Mouse (Mus musculus): ENCODE results near the gene Tekt2. TPM values are rescaled to one million over a fixed set of nuclear protein-coding genes. Genes with fewer than 3 reads are reported as not detected.

Tekt2 gene
- polyA plus RNA-seq, 1 experiment = 3.1 TPM

DNA sequence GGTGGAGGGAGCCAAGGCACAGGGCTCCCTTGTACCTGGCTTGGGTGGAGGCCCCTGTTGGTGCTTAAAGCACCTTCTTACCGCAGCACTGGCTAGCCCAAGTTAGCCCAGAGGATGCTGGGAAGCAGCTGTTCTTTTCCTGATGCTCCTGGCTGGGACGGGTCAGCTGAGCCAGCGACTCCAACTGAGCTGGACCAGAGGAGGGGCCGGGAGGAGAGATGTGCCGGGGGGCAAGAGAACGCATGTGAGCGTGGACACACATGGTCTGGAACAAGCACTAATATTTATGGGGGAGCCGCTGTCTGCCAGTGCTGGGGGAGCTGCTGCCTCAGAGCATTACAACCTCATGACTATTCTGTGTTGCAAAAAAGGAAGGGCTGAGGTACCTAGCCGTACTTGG, 46.5 kb downstream of the Tekt2 start:
- Histone ChIP-seq H3K4me3 (ENCODE audit: insufficient read depth, low read length) (no peak overlapping the region), H3K27ac (ENCODE audit: insufficient read depth, low read length) (no peak overlapping the region)

GRCm38 (mm10) chr4:126278565-126278915, 46.9 kb downstream of the Tekt2 start:
- H3K4me3 ChIP-seq (ENCODE audit: insufficient read depth, low read length) = no peak overlapping the region
- no peak overlapping the region for H3K27ac ChIP-seq (ENCODE audit: insufficient read depth, low read length)
- H3K4me1 ChIP-seq (ENCODE audit: control insufficient read depth, insufficient read depth, low read length) = no peaks in the 10 kb centered on the region
- TF ChIP-seq CTCF (IDR thresholded peaks at IDR 0.05; ENCODE audit: borderline replicate concordance, insufficient read depth, low read length) (no peak), POLR2A (IDR thresholded peaks at IDR 0.05; ENCODE audit: low read depth, low read length) (no peak)

More for the DNA sequence above, 46.5 kb downstream of the Tekt2 start:
- TF ChIP-seq CTCF (IDR thresholded peaks at IDR 0.05; ENCODE audit: borderline replicate concordance, insufficient read depth, low read length) = no peak
- no peak for TF ChIP-seq POLR2A (IDR thresholded peaks at IDR 0.05; ENCODE audit: low read depth, low read length)
- no peaks in the 10 kb centered on the region for H3K4me1 ChIP-seq (ENCODE audit: control insufficient read depth, insufficient read depth, low read length)

GRCm38 (mm10) chr4:126277906-126278564, 47.5 kb downstream of the Tekt2 start:
- Histone ChIP-seq H3K27ac (ENCODE audit: insufficient read depth, low read length) (no peak overlapping the region), H3K4me1 (ENCODE audit: control insufficient read depth, insufficient read depth, low read length) (no peaks in the 10 kb centered on the region), H3K4me3 (ENCODE audit: insufficient read depth, low read length) (no peak overlapping the region)

DNA sequence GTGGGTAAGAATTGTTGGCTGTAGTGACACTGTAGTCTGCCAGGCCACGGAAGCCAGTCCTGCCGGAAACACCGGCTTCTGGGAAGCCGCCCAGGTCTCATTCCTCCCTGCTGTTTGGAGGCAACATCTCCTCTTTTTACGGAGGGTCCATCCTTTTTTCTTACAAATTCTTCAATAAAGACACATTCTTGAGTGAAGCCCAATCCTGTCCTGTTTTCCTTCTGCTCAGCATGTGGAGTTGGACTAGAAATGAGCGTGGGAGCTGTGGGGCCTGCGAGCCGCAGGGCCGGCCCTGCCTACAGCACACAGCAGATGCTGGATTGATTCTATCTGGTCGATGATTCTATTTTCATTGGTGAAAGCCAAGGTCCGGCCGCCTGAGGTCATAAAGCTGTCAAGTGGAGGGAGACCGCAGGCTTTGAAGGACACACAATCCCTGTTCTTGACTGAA, 49.8 kb downstream of the Tekt2 start:
- H3K4me3 ChIP-seq (ENCODE audit: insufficient read depth, low read length) = no peak overlapping the region
- TF ChIP-seq POLR2A (IDR thresholded peaks at IDR 0.05; ENCODE audit: low read depth, low read length) (no peak), CTCF (IDR thresholded peaks at IDR 0.05; ENCODE audit: borderline replicate concordance, insufficient read depth, low read length) (no peak)
- peak overlapping the region; percentile 17; the same call in 1 of the 2 replicates for H3K27ac ChIP-seq (ENCODE audit: insufficient read depth, low read length)
- H3K4me1 ChIP-seq (ENCODE audit: control insufficient read depth, insufficient read depth, low read length) = no peaks in the 10 kb centered on the region

More at GRCm38 (mm10) chr4:126277906-126278564, 47.5 kb downstream of the Tekt2 start:
- no peak for TF ChIP-seq POLR2A (IDR thresholded peaks at IDR 0.05; ENCODE audit: low read depth, low read length)
- peak; percentile 76; the same call in 1 of the 2 replicates for TF ChIP-seq CTCF (IDR thresholded peaks at IDR 0.05; ENCODE audit: borderline replicate concordance, insufficient read depth, low read length)

- no peak overlapping the region for H3K4me3 ChIP-seq (ENCODE audit: insufficient read depth, low read length)
- no peaks in the 10 kb centered on the region for H3K4me1 ChIP-seq (ENCODE audit: control insufficient read depth, insufficient read depth, low read length)
- no peak for TF ChIP-seq POLR2A (IDR thresholded peaks at IDR 0.05; ENCODE audit: low read depth, low read length)
- TF ChIP-seq CTCF (IDR thresholded peaks at IDR 0.05; ENCODE audit: borderline replicate concordance, insufficient read depth, low read length) = no peak
- H3K27ac ChIP-seq (ENCODE audit: insufficient read depth, low read length) = no peak overlapping the region; the same call in 1 of the 2 replicates
These were observed 50.4 kb downstream of the Tekt2 start for GRCm38 (mm10) chr4:126275081-126275480.

DNA sequence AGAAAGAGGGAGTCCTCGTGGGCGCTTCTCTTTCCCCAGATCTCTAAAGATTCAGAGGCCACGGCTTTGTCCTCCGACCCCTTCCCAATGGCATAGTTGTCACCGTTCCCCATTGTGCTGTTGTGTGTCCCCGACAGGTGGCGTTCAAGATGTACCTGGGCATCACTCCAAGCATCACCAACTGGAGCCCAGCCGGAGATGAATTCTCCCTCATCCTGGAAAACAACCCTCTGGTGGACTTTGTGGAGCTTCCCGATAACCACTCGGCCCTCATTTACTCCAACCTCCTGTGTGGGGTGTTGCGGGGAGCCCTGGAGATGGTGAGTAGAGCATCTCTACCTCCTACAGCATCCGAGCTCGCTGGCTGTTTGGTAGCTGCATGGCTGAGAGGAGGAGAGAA, 51.7 kb downstream of the Tekt2 start:
- no peak overlapping the region for H3K27ac ChIP-seq (ENCODE audit: insufficient read depth, low read length)
- TF ChIP-seq POLR2A (IDR thresholded peaks at IDR 0.05; ENCODE audit: low read depth, low read length) (no peak), CTCF (IDR thresholded peaks at IDR 0.05; ENCODE audit: borderline replicate concordance, insufficient read depth, low read length) (peak; percentile 11; the same call in 1 of the 2 replicates)
- H3K4me3 ChIP-seq (ENCODE audit: insufficient read depth, low read length) = no peak overlapping the region

More for the DNA sequence above, 51.7 kb downstream of the Tekt2 start:
- no peaks in the 10 kb centered on the region for H3K4me1 ChIP-seq (ENCODE audit: control insufficient read depth, insufficient read depth, low read length)

Other genes starting within 250 kb of the Tekt2 start
- gene Lsm10, start 229.1 kb downstream of the Tekt2 start, polyA plus RNA-seq (2011; ENCODE audit: insufficient read length, low read depth, missing spikeins) = 34.3 and 38.7 TPM in 2 replicates
- gene Stk40, start 221.7 kb downstream of the Tekt2 start, polyA plus RNA-seq (2011; ENCODE audit: insufficient read length, low read depth, missing spikeins) = 26.4 and 34.1 TPM in 2 replicates
- gene Eva1b, start 177.9 kb downstream of the Tekt2 start, polyA plus RNA-seq (2011; ENCODE audit: insufficient read length, low read depth, missing spikeins) = 41.0 and 53.7 TPM in 2 replicates
- gene Sh3d21, start 162.2 kb downstream of the Tekt2 start, polyA plus RNA-seq (2011; ENCODE audit: insufficient read length, low read depth, missing spikeins) = 2.5 and 3.8 TPM in 2 replicates
- 311 and 382 TPM in 2 replicates for gene Thrap3, start 122.9 kb downstream of the Tekt2 start, polyA plus RNA-seq (2011; ENCODE audit: insufficient read length, low read depth, missing spikeins)
- gene Map7d1, start 69.3 kb downstream of the Tekt2 start, polyA plus RNA-seq (2011; ENCODE audit: insufficient read length, low read depth, missing spikeins) = 83.0 and 98.9 TPM in 2 replicates
- 96.6 and 102 TPM in 2 replicates for gene Trappc3, start 63.4 kb downstream of the Tekt2 start, polyA plus RNA-seq (2011; ENCODE audit: insufficient read length, low read depth, missing spikeins)
- 7.7 and 40.4 TPM in 2 replicates for gene Col8a2, start 38.9 kb downstream of the Tekt2 start, polyA plus RNA-seq (2011; ENCODE audit: insufficient read length, low read depth, missing spikeins)
- gene Adprhl2, start 4.0 kb downstream of the Tekt2 start, polyA plus RNA-seq (2011; ENCODE audit: insufficient read length, low read depth, missing spikeins) = 15.9 and 16.7 TPM in 2 replicates
- 18.0 and 22.7 TPM in 2 replicates for gene Ago3, start 103.9 kb upstream of the Tekt2 start, polyA plus RNA-seq (2011; ENCODE audit: insufficient read length, low read depth, missing spikeins)
- 26.6 and 27.0 TPM in 2 replicates for gene Ago1, start 142.9 kb upstream of the Tekt2 start, polyA plus RNA-seq (2011; ENCODE audit: insufficient read length, low read depth, missing spikeins)
- gene Ago4, start 207.8 kb upstream of the Tekt2 start, polyA plus RNA-seq (2011; ENCODE audit: insufficient read length, low read depth, missing spikeins) = 1.2 and 1.9 TPM in 2 replicates
- gene Clspn, start 231.2 kb upstream of the Tekt2 start, polyA plus RNA-seq (2011; ENCODE audit: insufficient read length, low read depth, missing spikeins) = 23.3 and 29.2 TPM in 2 replicates